Mouse (Mus musculus) heart, postnatal 0 days (tissue): ENCODE data around the gene C1qtnf2.

Experiments used
- CTCF ChIP-seq: IDR thresholded peaks from 2 replicates; pipeline ENCODE4 v1.5.1; 2016; ENCODE audit warnings: antibody characterized with exemption, control low read depth, low read depth
- EP300 ChIP-seq: IDR thresholded peaks from 2 replicates; pipeline ENCODE4 v1.6.1; 2016; ENCODE audit warnings: antibody characterized with exemption, low read depth

DNA sequence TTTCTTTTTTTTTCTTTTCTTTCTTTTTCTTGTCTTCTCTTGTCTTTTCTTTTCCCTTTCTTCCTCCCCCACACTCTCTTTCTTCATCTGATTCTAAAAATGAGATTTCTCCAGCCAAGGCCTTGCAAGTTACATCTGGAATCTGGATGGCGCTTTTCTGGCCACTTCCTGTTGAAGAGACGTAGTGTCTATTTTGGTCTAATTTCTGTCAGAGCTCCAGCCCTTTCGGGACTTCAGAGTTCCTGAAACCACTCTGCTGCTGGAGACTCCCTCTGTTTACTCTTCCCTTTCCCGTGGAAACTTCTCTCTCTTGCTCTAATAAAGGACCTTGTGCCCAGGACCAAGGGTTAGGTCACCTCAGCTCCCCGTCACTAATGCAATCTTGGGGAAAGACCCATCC is 4.0 kb upstream of the C1qtnf2 start:
- TF ChIP-seq CTCF: no peak
- no peak for TF ChIP-seq EP300
